Mouse (Mus musculus): ENCODE results near the gene Sdk2.
A peak's percentile ranks its signal among the peaks of the same experiment; 100 is the strongest.

Sdk2 gene

GRCm38 (mm10) chr11:113787009-113787408 is 279.8 kb downstream of the Sdk2 start:
- no peak for DNase-seq

GRCm38 (mm10) chr11:113786395-113786794 is 280.5 kb downstream of the Sdk2 start:
- no peak for DNase-seq

- DNase-seq = peak; percentile 48 to 52
These were observed 281.3 kb downstream of the Sdk2 start for GRCm38 (mm10) chr11:113785406-113786171.

- DNase-seq = no peak
These were observed 282.0 kb downstream of the Sdk2 start for GRCm38 (mm10) chr11:113784656-113785396.

GRCm38 (mm10) chr11:113782496-113782895 is 284.4 kb downstream of the Sdk2 start:
- no peak for DNase-seq

- no peak for DNase-seq
These were observed 284.8 kb downstream of the Sdk2 start for GRCm38 (mm10) chr11:113782006-113782405.

- DNase-seq = no peak
These were observed 287.2 kb downstream of the Sdk2 start for GRCm38 (mm10) chr11:113779680-113780041.

GRCm38 (mm10) chr11:113778733-113779679 is 287.8 kb downstream of the Sdk2 start:
- DNase-seq = peak; percentile 24 to 45

- peak in 1 of 2 experiments; percentile 27 for DNase-seq
These were observed 288.9 kb downstream of the Sdk2 start for GRCm38 (mm10) chr11:113777878-113778464.

- DNase-seq = no peak
These were observed 289.9 kb downstream of the Sdk2 start for GRCm38 (mm10) chr11:113776851-113777511.

- no peak for DNase-seq
These were observed 292.1 kb downstream of the Sdk2 start for GRCm38 (mm10) chr11:113774773-113775172.

- no peak for DNase-seq
These were observed 293.7 kb downstream of the Sdk2 start for GRCm38 (mm10) chr11:113773191-113773590.

GRCm38 (mm10) chr11:113771187-113771586 is 295.7 kb downstream of the Sdk2 start:
- no peak for DNase-seq

GRCm38 (mm10) chr11:113768356-113768755 is 298.5 kb downstream of the Sdk2 start:
- no peak for DNase-seq

GRCm38 (mm10) chr11:113767285-113767684 is 299.6 kb downstream of the Sdk2 start:
- no peak for DNase-seq

- no peak for DNase-seq
These were observed 300.4 kb downstream of the Sdk2 start for GRCm38 (mm10) chr11:113766284-113766985.

GRCm38 (mm10) chr11:113764132-113764849 is 302.6 kb downstream of the Sdk2 start:
- no peak for DNase-seq

- no peak for DNase-seq
These were observed 303.4 kb downstream of the Sdk2 start for GRCm38 (mm10) chr11:113763449-113763848.

GRCm38 (mm10) chr11:113762136-113762797 is 304.6 kb downstream of the Sdk2 start:
- DNase-seq = no peak

- no peak for DNase-seq
These were observed 305.2 kb downstream of the Sdk2 start for GRCm38 (mm10) chr11:113761646-113762045.

Measured in kidney, postnatal 36 days (tissue).